Mouse (Mus musculus) G1E (cell line): ENCODE measurements around the gene Il2rb.

Experiments used
- CTCF ChIP-seq: IDR thresholded peaks from 2 replicates; pipeline ENCODE4 v1.5.1; 2012; ENCODE audit warnings: low read depth, low read length, inconsistent platforms, mixed read lengths
- GATA1 ChIP-seq: IDR thresholded peaks from 2 replicates; pipeline ENCODE4 v1.6.1; 2012; ENCODE audit warnings: borderline replicate concordance, low read length, inconsistent platforms, mixed read lengths
- GATA2 ChIP-seq: IDR thresholded peaks from 2 replicates; pipeline ENCODE4 v1.6.1; 2012; ENCODE audit warnings: low read depth, low read length, inconsistent platforms, borderline replicate concordance
- POLR2AphosphoS5 ChIP-seq: IDR thresholded peaks from 2 replicates; pipeline ENCODE4 v1.6.1; 2012; ENCODE audit warnings: low read depth, low read length, inconsistent platforms; ENCODE audit not compliant: insufficient replicate concordance
- TAL1 ChIP-seq: conservative IDR thresholded peaks from 2 replicates; pipeline ENCODE4 v1.6.1; 2012; ENCODE audit warnings: low read depth, low read length, inconsistent platforms, mixed read lengths

DNA sequence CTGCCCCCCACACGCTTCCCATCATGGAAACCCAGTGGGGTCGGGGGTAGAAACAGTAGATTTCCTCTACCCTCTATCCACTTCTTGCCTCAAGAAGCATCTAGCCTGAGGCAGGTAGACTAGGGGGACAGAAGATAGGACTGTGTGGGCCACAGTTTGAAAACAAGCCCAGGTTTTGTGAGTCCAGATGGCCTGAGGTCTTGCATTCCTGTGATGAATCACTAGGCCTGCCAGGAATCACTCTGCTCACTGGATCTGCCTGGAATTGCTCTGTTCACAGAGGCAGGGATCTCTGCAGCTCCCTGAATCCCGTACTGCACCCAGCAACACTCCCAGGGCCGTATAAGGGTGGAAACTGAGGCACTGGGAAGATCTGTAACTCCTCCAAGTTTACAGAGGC, 11.8 kb downstream of the Il2rb start:
- TF ChIP-seq CTCF (no peak), POLR2AphosphoS5 (no peak), TAL1 (no peak), GATA1 (no peak), GATA2 (no peak)
